Mouse (Mus musculus): ENCODE data around the gene Agbl2.

DNA sequence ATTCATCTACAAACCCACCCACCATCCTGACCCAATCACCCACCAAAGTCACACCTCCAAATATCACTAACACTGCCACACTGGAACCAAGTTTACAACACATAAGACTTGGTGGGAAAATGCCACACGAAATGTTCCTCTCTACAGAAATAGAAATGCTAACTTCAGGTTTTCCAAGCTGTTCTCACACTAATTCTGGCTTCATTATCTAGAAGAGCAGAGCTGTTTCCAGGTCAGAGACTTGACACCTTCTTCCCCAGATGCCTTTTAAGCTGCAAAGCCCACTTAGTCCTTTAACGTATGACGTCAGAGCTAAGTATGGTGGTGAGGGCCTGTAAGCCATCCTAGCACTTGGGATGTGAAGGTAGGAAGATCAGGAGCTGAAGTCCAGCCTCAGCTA, 36.2 kb downstream of the Agbl2 start:
- TF ChIP-seq CTCF (IDR thresholded peaks at IDR 0.05; ENCODE audit: control insufficient read depth, insufficient read depth, insufficient read length) (no peak), CEBPB (IDR thresholded peaks at IDR 0.05; ENCODE audit: low read depth) (no peak), MYOD1 (IDR thresholded peaks at IDR 0.05; ENCODE audit: control insufficient read depth, insufficient read length, low read depth) (no peak), MAX (IDR thresholded peaks at IDR 0.05) (no peak), MYOG (IDR thresholded peaks at IDR 0.05; ENCODE audit: control insufficient read depth, extremely low read depth, insufficient read length) (no peak)
